Mouse (Mus musculus) C2C12 (cell line): ENCODE measurements around the gene Farsb. TPM values are rescaled to one million over a fixed set of nuclear protein-coding genes. Genes with fewer than 3 reads are reported as not detected.

ENCODE experiments used
- H3K27me3 ChIP-seq: one replicate; pipeline ENCODE4 v1.6.1; 2011; ENCODE audit not compliant: control insufficient read depth, insufficient read depth, insufficient read length
- H3K36me3 ChIP-seq: one replicate; pipeline ENCODE4 v1.6.1; 2011; ENCODE audit not compliant: control insufficient read depth, insufficient read depth
- H3K4me3 ChIP-seq: one replicate; pipeline ENCODE4 v1.5.1; 2011; ENCODE audit warnings: mild to moderate bottlenecking, control low read depth; ENCODE audit not compliant: poor library complexity, insufficient read depth, severe bottlenecking
- H3K79me2 ChIP-seq: one replicate; pipeline ENCODE4 v1.6.1; 2011; ENCODE audit not compliant: control insufficient read depth, insufficient read depth
- H3K79me3 ChIP-seq: one replicate; pipeline ENCODE4 v1.6.1; 2011; ENCODE audit warnings: low read depth, control low read depth
- H3ac ChIP-seq: one replicate; pipeline ENCODE3; 2011; ENCODE audit warnings: low read depth; ENCODE audit not compliant: control insufficient read depth, insufficient read length
- CEBPB ChIP-seq: IDR thresholded peaks from one replicate; pipeline ENCODE4 v1.6.1; 2011; ENCODE audit warnings: low read depth, mild to moderate bottlenecking, control low read depth, moderate library complexity
- CTCF ChIP-seq: IDR thresholded peaks from one replicate; pipeline ENCODE4 v1.5.1; 2011; ENCODE audit not compliant: control insufficient read depth, insufficient read depth, insufficient read length
- FOSL1 ChIP-seq: IDR thresholded peaks from one replicate; pipeline ENCODE4 v1.8.0; 2011; ENCODE audit warnings: mild to moderate bottlenecking, low read length; ENCODE audit not compliant: poor library complexity, insufficient read depth, severe bottlenecking
- MAX ChIP-seq: IDR thresholded peaks from one replicate; pipeline ENCODE4 v1.6.1; 2011; ENCODE audit warnings: mild to moderate bottlenecking, control low read depth
- MYOD1 ChIP-seq: IDR thresholded peaks from one replicate; pipeline ENCODE4 v1.6.1; 2011; ENCODE audit warnings: low read depth; ENCODE audit not compliant: control insufficient read depth, insufficient read length
- MYOG ChIP-seq: IDR thresholded peaks from one replicate; pipeline ENCODE4 v1.6.1; 2011; ENCODE audit not compliant: control insufficient read depth, insufficient read length; ENCODE audit errors: extremely low read depth
- USF1 ChIP-seq: IDR thresholded peaks from one replicate; pipeline ENCODE4 v1.6.1; 2011; ENCODE audit warnings: low read depth, mild to moderate bottlenecking, control low read depth, moderate library complexity
- polyA plus RNA-seq: library from polyadenylated mRNA; unstranded; fragments of >200 nt; fragmentation: generic; extraction: Trizol; gene quantifications from one replicate; pipeline ENCODE4 v1.2.1, GENCODE M21; 2012; ENCODE audit warnings: missing spikeins

Farsb gene
- polyA plus RNA-seq, 1 experiment = 53.6 TPM

DNA sequence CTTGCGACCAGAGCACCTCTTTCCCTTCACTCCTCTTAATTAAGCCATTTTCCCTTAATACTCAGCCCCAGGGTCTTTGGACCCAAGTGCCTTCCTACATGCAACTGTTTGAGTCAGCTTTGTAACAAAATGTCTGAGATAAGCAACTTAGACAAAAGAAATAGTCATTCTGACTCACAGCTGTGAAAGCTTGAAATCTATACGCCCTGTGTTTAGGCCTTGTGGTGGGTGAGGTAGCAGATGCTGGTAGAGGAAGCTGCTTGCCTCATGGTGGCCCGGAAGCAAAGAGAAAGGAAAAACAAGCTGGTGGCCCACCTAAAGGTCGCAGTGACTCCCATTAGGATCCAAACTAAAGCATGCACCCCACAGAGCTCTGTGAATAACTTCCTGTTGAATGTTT is 100.8 kb downstream of the Farsb start:
- Histone ChIP-seq H3K4me3 (no peak overlapping the region), H3K36me3 (no peaks in the 10 kb centered on the region), H3K79me3 (no peaks in the 10 kb centered on the region), H3ac (no peak overlapping the region), H3K27me3 (no peaks in the 10 kb centered on the region), H3K79me2 (no peaks in the 10 kb centered on the region)
- TF ChIP-seq MYOG = no peak
- no peak for TF ChIP-seq CTCF
- TF ChIP-seq MYOD1 = peak; percentile 50

DNA sequence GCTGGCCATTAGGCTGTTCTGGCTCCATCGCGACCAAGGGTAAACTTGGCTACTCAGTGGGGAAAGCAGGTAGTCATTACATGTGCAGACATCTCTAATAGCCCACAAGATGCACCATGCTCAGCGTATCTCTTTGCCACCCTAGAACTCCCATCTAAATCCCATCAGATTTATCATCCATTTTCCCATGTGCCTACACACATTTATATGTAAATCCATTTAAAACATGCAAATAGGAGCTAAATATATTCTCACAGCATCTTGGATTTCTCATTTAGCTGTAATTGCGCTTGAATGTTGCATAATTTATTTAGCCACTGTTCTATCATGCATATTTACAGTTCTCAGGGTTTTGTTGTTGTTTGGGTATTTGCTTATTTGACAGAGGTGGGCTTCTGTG is 107.7 kb downstream of the Farsb start:
- H3ac ChIP-seq = no peak overlapping the region
- TF ChIP-seq USF1 (no peak), CEBPB (no peak), MYOG (no peak), MYOD1 (no peak), FOSL1 (no peak), MAX (no peak), CTCF (no peak)
- no peaks in the 10 kb centered on the region for H3K36me3 ChIP-seq
- H3K79me2 ChIP-seq = no peaks in the 10 kb centered on the region
- no peak overlapping the region for H3K4me3 ChIP-seq
- H3K27me3 ChIP-seq = no peaks in the 10 kb centered on the region
- no peaks in the 10 kb centered on the region for H3K79me3 ChIP-seq

GRCm38 (mm10) chr1:78375058-78375457 is 113.6 kb downstream of the Farsb start:
- TF ChIP-seq CTCF (no peak), MAX (no peak), CEBPB (no peak), MYOD1 (no peak), USF1 (no peak), MYOG (no peak), FOSL1 (no peak)
- Histone ChIP-seq H3K79me3 (no peaks in the 10 kb centered on the region), H3ac (no peak overlapping the region)

GRCm38 (mm10) chr1:78373836-78374235 is 114.9 kb downstream of the Farsb start:
- no peaks in the 10 kb centered on the region for H3K36me3 ChIP-seq
- H3K27me3 ChIP-seq = no peaks in the 10 kb centered on the region
- no peaks in the 10 kb centered on the region for H3K79me2 ChIP-seq
- H3K4me3 ChIP-seq = no peak overlapping the region
- H3K79me3 ChIP-seq = no peaks in the 10 kb centered on the region
- H3ac ChIP-seq = no peak overlapping the region
- TF ChIP-seq CTCF (no peak), USF1 (no peak), CEBPB (no peak), MAX (no peak), FOSL1 (no peak), MYOD1 (no peak), MYOG (no peak)

More at GRCm38 (mm10) chr1:78375058-78375457, 113.6 kb downstream of the Farsb start:
- Histone ChIP-seq H3K27me3 (no peaks in the 10 kb centered on the region), H3K4me3 (no peak overlapping the region), H3K79me2 (no peaks in the 10 kb centered on the region), H3K36me3 (no peaks in the 10 kb centered on the region)

DNA sequence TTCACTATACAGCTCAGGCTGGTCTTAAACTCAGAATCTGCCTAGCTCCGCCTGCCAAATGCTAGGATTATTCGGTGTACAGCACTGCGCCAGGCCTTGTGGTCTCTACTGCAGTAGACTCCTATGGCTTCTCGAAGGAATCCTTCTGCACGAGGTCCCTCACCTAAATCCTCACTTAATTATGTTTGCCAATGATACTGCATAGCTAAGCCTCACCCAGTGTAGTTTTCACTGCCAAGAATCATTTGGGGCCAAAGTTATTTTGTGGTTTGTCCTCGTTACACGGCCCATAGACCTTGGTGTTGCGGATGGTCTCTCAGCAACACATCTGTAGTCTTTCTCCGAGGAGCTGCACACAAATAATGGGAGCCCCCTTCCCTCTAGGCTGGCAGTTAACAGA is 116.4 kb downstream of the Farsb start:
- no peaks in the 10 kb centered on the region for H3K27me3 ChIP-seq
- TF ChIP-seq CEBPB (no peak), FOSL1 (no peak), MYOD1 (no peak)

DNA sequence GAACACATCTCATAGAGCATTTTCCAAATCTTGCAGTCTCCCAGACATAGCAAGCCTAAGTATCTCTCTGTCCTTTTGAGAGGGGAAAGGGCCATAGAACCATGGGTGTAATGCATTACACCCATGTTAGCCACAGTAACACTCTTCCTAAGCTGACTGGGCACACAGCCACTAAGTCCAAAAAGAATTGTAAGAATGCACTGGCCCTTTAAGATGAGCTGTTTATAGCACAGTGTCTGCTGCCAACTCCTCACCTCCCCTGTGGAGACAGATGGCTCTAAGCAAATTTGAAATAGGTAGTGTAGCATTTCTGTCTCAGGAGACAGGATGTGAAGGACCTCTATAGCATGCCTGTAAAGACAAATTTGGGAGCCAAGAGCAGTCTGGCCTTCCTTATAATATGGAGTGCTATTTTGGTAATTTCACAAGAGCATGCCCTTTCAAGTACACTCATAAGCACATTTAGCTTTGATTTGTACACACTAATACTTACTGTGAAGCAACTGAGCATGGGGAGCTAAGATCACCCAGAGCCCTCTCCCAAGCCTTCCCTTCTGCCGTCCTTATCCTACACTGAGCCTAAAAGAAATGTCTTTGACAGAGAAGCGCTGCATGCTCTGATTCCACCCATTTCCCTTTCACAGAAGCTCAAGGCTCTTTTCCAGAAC is 117.0 kb downstream of the Farsb start:
- TF ChIP-seq CTCF (no peak), MYOG (no peak), MAX (no peak), CEBPB (no peak), MYOD1 (no peak), USF1 (no peak), FOSL1 (no peak)
- Histone ChIP-seq H3K79me3 (no peaks in the 10 kb centered on the region), H3ac (no peak overlapping the region), H3K27me3 (no peaks in the 10 kb centered on the region), H3K36me3 (no peaks in the 10 kb centered on the region), H3K4me3 (no peak overlapping the region), H3K79me2 (no peaks in the 10 kb centered on the region)

More for the DNA sequence above, 116.4 kb downstream of the Farsb start:
- no peaks in the 10 kb centered on the region for H3K36me3 ChIP-seq
- no peaks in the 10 kb centered on the region for H3K79me2 ChIP-seq
- H3ac ChIP-seq = no peak overlapping the region
- H3K4me3 ChIP-seq = no peak overlapping the region
- no peaks in the 10 kb centered on the region for H3K79me3 ChIP-seq
